Mouse (Mus musculus) left cerebral cortex, postnatal 25 days (tissue): ENCODE measurements around the gene Lrfn3. TPM values are rescaled to one million over a fixed set of nuclear protein-coding genes. Genes with fewer than 3 reads are reported as not detected.
A peak's percentile ranks its signal among the peaks of the same experiment; 100 is the strongest.

Experiments
- DNase-seq, 2 experiments: peaks; one replicate each; pipeline ENCODE4 v3.0.0; 2022; ENCODE audit warnings: low spot score in 2 of 2, mixed read lengths in 1 of 2
- intact Hi-C: fragments of 180-260 bp; cut with DNase I; formaldehyde crosslinking; loops from one replicate; pipeline ENCODE4 v1.15.1; 2025
- total RNA-seq, 2 experiments: library from RNA; stranded (reverse); gene quantifications; 2 replicates each; pipeline ENCODE4 v1.2.3; 2021

Gene Lrfn3
- 10 to 100 TPM; 34.0 to 35.2 TPM for total RNA-seq

- peak; percentile 74 to 86 for DNase-seq
- intact Hi-C loops: no loop called here
Observed at GRCm38 (mm10) chr7:30362652-30363343, at the start of gene Lrfn3. Lrfn3 (minus strand) TSS chr7:30362772.

- no peak for DNase-seq
- intact Hi-C loops: loop anchor here (1.0 kb wide), 1 partner anchor 28 kb away; no protein-coding TSS in a partner anchor
Observed at GRCm38 (mm10) chr7:30411023-30411422, 48.5 kb upstream of the Lrfn3 start.

GRCm38 (mm10) chr7:30409789-30410188 is 47.2 kb upstream of the Lrfn3 start:
- intact Hi-C loops: no loop called here
- no peak for DNase-seq

DNA sequence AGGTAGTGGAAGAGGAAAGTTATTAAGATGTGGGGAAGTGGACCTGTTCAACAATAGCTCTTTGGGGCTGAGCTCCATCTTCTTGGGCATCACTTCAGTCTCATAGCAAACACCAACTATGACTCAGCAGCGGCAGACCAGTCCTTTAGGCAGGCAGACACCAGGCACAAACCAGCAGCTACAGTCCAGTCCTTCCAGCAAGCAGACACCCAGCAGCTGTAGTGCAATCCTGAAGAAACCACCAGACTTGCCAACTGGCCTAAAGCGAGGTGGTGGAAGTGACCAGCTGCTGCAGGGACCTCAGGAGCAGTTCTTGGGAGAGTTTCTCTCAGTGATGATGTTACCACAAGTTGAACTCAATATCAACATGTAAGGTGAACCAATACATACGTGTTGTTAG is 46.1 kb upstream of the Lrfn3 start:
- DNase-seq: no peak
- intact Hi-C loops: no loop called here

GRCm38 (mm10) chr7:30402343-30402742 is 39.8 kb upstream of the Lrfn3 start:
- intact Hi-C loops: no loop called here
- no peak for DNase-seq

GRCm38 (mm10) chr7:30399671-30400070 is 37.1 kb upstream of the Lrfn3 start:
- intact Hi-C loops: no loop called here

GRCm38 (mm10) chr7:30394871-30395270 is 32.3 kb upstream of the Lrfn3 start:
- intact Hi-C loops: no loop called here
- DNase-seq: no peak

More at GRCm38 (mm10) chr7:30399671-30400070, 37.1 kb upstream of the Lrfn3 start:
- DNase-seq: peak in 1 of 2 experiments; percentile 29

DNA sequence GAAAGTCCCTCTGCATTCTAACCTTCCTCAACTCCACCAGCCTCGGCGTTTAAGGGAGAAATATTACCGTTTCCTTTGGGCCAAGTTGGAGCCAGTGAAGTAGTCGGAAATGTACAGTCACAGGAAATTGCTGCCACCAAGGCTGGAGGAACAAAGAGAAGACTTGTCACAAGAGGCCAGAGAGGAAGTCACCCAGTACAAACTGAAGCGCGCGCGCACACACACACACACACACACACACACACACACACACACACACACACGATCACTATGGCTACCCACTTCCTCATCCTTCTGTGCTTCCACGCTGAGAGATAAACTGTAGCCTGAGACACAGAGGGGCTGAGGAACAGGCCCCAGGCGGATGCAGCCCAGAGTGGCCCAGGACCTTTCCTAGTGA is 31.8 kb upstream of the Lrfn3 start:
- intact Hi-C loops: no loop called here
- peak in 1 of 2 experiments; percentile 46 for DNase-seq

DNA sequence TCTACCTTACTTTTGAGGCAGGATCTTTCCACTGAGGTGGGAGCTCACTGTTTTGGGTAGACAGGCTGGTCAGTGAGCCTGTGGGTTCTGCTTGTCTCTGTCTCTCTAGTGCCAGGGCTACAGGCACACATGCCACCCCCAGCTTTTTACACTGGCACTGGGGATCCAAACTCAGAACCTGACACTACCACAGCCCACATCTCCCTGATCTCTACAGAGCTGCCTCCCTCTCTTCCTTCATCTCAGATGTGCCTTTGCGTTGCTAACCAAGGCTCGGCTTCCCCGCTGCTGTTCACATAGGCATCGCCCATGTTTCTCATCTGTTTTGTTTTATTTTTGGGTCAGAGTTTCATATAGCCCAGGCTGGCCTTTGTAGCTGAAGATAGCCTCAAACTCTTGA is 31.1 kb upstream of the Lrfn3 start:
- intact Hi-C loops: no loop called here
- peak in 1 of 2 experiments; percentile 18 for DNase-seq

GRCm38 (mm10) chr7:30392746-30393520 is 30.4 kb upstream of the Lrfn3 start:
- intact Hi-C loops: no loop called here

DNA sequence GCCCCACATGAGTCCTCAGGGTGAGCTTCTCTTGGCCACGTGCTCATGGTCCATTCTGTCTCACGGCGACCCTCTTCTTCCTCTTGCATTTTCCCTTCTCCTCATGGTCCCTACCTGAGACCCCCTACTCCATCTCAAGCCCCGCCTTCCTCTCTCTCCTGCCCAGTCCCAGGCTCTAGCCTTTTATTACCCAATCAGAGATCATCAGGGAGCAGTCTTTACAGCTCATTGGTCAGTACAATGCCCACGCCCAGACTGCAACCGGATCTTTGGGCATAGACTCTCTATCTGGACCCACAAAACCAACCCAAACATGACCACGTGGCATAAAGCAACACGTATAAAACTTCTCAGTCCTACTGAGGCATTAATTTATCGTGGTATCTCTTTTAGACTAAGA is 21.5 kb upstream of the Lrfn3 start:
- no peak for DNase-seq
- intact Hi-C loops: no loop called here

More at GRCm38 (mm10) chr7:30392746-30393520, 30.4 kb upstream of the Lrfn3 start:
- DNase-seq: no peak

GRCm38 (mm10) chr7:30380061-30380460 is 17.5 kb upstream of the Lrfn3 start:
- intact Hi-C loops: no loop called here

GRCm38 (mm10) chr7:30373501-30373962 is 11.0 kb upstream of the Lrfn3 start:
- intact Hi-C loops: loop anchor here (1.0 to 2.0 kb wide), 2 partner anchors 49 to 59 kb away; no protein-coding TSS in a partner anchor
- DNase-seq: peak; percentile 96 to 99

More at GRCm38 (mm10) chr7:30380061-30380460, 17.5 kb upstream of the Lrfn3 start:
- no peak for DNase-seq

DNA sequence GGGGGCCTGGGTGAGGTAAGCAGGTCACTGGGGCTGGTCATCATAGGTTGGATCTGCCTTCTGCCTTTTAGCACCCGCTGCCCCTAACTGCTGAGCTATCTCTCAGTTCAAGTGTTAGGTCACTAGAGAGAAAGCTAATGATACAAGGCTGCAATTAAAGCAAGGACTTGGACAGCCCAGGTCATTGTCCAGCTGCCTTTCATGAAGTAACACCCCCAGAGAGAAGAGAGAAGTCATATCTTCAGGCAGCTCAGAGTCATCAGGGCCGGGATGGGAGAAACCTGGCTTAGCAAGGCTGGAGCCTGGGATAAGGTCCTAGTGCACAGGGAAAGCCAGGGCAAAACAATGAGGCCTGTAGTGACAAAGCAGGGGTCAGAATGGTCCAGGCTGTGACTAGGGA is 4.9 kb upstream of the Lrfn3 start:
- DNase-seq: no peak
- intact Hi-C loops: no loop called here

DNA sequence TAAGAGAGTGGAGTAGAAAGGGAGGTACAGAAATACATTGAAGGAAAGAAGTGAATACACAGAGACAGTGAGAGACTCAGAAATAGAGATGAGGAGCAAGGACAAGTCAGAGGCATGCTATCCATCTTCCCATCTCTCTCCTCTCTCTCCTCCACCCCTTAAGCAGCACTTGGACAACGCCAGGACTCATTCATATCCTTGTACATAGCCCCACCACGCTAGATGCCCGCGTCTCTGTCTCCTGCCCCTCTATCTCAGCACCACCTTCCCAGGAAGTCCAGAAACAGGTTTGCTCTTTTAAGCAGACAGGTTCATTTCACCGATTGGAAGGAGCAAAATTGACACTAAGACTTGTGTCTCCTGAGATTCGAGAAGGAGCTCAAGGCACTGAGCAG is 769 bp upstream of the Lrfn3 start:
- no peak for DNase-seq
- intact Hi-C loops: no loop called here

GRCm38 (mm10) chr7:30360028-30360427 is 2.5 kb downstream of the Lrfn3 start:
- DNase-seq: no peak
- intact Hi-C loops: no loop called here

DNA sequence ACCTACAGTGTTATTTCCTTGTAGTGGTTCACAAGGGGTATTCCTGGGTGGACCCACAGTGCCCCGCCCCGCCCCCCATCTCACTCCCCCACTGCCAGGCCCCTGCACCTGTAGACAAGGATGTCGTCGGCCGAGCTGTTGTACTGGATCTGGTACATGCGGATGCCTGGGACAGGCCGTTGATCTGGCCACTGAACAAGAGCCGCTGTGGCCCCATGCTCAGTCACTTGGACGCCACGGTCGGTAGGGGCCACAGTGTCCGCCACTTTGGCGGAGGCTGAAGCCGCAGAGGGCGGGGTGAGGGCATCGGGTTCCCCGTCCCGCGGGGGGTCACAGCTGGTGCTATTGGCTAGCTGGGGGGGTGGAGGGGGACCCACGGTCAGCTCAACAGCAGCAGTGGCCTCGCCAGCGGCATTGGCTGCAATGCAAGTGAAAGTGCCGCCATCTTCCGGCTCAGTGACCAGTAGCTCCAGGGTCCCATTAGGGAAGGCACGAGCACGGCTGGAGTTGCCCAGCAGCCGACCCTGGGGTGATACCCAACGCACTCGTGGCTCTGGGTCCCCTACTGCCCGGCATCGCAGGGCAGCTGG is 3.2 kb downstream of the Lrfn3 start:
- intact Hi-C loops: no loop called here
- DNase-seq: no peak

DNA sequence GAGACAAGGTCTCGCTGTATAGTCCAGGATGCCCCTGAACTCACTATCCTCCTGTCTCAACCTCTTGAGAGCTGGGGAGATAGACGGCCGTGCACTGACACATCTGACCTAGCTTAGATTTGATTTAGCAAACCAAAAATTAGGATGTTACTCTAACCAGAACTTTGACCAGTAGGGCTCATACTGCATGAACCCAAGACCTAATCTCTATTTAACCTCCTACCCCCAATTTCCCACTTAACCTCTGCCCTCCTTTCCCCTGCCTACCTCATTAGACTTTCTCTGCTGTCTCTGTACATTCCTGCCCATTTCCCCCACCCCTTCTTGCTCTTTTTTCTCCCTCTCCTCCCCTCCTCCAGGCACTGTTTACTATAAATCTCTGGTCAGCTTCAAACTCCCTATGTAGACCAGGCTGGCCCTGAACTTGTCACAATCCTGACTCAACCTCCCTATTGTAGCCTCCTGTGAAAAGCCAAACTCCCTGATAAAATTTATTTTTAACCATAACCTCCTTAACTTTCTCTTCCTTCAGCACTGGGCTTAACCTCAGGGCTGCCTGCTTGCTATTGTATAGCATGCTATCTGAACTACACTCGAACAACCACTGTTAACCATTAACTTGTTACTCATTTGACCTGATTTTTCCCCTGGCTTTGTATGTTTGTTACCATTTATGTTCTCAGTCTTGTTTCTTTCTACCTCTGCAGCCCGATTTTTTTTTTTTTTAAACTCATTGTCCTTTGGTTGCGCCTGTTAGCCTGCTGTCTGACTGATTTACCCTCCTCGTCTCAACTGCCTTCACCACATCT is 4.0 kb downstream of the Lrfn3 start:
- intact Hi-C loops: no loop called here
- DNase-seq: no peak

DNA sequence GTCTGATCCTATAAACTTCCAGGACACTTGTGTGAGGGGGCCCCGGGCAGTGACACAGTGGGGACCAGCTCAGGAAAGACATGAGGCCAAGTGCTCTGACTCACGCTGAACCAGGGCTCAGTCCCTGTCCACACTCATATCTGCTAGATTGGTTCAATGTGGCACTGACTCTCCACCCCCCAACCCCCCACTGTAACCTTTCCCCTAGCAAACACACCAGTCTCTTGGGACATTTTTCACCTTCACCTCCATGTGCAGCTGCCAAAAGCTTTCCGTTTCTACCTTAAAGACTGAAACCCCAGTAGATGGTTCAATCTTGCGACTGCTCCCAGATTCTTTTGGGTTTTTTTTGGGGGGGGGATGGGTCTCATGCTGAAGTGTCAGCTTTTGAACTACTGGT is 8.5 kb downstream of the Lrfn3 start:
- intact Hi-C loops: no loop called here
- no peak for DNase-seq
